Mouse (Mus musculus): Measurements from ENCODE around the gene Susd1.

DNA sequence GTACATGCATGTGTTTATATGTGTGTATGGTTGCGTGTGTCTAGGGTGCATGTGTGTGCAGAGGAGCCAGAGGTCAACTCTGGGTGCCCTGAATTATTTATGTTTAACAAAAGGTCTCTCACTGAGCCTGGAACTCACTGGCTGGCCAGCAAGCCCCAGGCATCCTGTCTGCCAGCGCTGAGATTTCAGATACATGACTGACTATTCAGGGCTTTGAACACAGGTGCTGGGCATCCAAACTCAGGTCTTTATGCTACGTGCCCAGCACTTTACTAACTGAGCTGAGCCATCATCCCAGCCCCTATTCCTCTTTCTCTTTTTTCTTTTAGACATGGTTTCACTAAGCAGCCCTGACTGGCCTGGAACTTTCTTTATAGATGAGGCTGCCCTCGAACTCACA is 59.8 kb downstream of the Susd1 start:
- TF ChIP-seq CTCF (IDR thresholded peaks at IDR 0.05 in 2 of 3, conservative IDR thresholded peaks at IDR 0.05 in 1 of 3; ENCODE audit: control insufficient read depth in 1 of 3, insufficient read depth in 1 of 3, low read depth in 2 of 3, low read length in 3 of 3, poor library complexity in 1 of 3, severe bottlenecking in 1 of 3) (no peak), CHD1 (IDR thresholded peaks at IDR 0.05; ENCODE audit: low read depth, low read length) (no peak), TCF12 (IDR thresholded peaks at IDR 0.05; ENCODE audit: low read depth, low read length) (no peak), GATA1 (IDR thresholded peaks at IDR 0.05; ENCODE audit: low read depth, low read length) (no peak), ZC3H11A (IDR thresholded peaks at IDR 0.05; ENCODE audit: low read depth, low read length) (no peak), MEF2A (IDR thresholded peaks at IDR 0.05; ENCODE audit: extremely low read depth, insufficient replicate concordance, low read depth, low read length, poor library complexity, severe bottlenecking) (no peak), TAL1 (IDR thresholded peaks at IDR 0.05; ENCODE audit: low read length) (no peak), RAD21 (IDR thresholded peaks at IDR 0.05; ENCODE audit: low read depth, low read length) (no peak), ZNF384 (IDR thresholded peaks at IDR 0.05; ENCODE audit: low read depth, low read length) (no peak), MAX (IDR thresholded peaks at IDR 0.05; ENCODE audit: low read length) (no peak), EP300 (IDR thresholded peaks at IDR 0.05; ENCODE audit: low read depth in 1 of 2, low read length in 2 of 2) (no peak), POLR2A (IDR thresholded peaks at IDR 0.05; ENCODE audit: control insufficient read depth in 1 of 2, insufficient read depth in 1 of 2, low read depth in 1 of 2, low read length in 2 of 2, poor library complexity in 1 of 2) (no peak), POLR2AphosphoS5 (IDR thresholded peaks at IDR 0.05; ENCODE audit: borderline replicate concordance, low read depth, low read length) (no peak)

Data from MEL (cell line).